Mouse (Mus musculus) lung, postnatal 0 days (tissue): Measurements from ENCODE around the gene Gm45021.

ENCODE experiments used
- CTCF ChIP-seq: IDR thresholded peaks from 2 replicates; pipeline ENCODE4 v1.5.1; 2016; ENCODE audit warnings: antibody characterized with exemption, mild to moderate bottlenecking
- EP300 ChIP-seq: IDR thresholded peaks from 2 replicates; pipeline ENCODE4 v1.6.1; 2016; ENCODE audit warnings: antibody characterized with exemption, mild to moderate bottlenecking, control low read depth

GRCm38 (mm10) chr6:48589194-48589750, at the start of gene Gm45021:
- no peak for TF ChIP-seq EP300
- TF ChIP-seq CTCF, result no peak
